Mouse (Mus musculus) natural killer cell, adult 2 months (primary cell): ENCODE results near the gene Olfr643.

Source experiments
- DNase-seq, 2 experiments: peaks; one replicate each; pipeline ENCODE4 v3.0.0; 2022; ENCODE audit warnings: low spot score in 2 of 2

Gene Olfr643

DNA sequence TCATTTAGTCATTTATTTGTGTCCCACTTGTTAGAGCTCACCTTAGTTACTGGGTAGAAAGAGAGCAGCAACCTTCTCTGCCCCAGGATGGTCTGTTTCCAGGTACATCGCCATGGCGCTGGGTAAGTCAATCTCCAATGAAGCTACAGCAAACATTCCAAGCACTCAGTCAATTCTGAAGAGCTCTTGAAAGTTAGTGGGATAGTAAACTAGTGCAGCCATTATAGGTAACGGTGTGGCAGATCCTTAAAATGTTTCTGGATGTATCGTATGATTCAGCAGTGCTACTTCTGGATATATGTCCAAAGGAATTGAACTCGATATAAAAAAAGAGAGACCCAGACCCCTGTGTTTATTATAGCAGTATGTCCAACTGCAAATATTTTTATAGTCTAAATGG lies at the start of gene Olfr643:
TSS of gene Olfr643 (minus strand) at position 101 of the 400 bp plus-strand sequence.
- DNase-seq = no peak

DNA sequence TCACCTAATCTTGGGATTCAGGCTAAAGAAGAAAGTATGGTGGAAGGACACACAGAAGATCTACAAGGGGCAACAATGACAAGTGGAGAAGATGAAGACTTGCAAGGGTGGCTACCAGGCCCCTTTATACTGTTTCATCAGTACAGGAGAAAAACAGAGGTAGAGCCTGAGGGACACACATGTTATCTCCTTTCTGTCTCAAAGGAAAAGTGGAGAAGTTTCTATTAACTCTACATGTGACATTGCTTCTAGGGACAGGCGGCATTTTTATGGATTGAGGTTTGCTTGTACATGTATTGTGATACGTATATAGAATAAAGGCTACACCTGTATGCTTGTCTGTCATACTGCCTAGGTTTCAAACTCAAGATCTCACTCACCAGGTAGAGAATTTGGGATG lies 46.1 kb upstream of the Olfr643 start, which contains the start of gene Olfr648:
TSS of gene Olfr648 (minus strand) at position 101 of the 400 bp plus-strand sequence.
- DNase-seq = no peak

DNA sequence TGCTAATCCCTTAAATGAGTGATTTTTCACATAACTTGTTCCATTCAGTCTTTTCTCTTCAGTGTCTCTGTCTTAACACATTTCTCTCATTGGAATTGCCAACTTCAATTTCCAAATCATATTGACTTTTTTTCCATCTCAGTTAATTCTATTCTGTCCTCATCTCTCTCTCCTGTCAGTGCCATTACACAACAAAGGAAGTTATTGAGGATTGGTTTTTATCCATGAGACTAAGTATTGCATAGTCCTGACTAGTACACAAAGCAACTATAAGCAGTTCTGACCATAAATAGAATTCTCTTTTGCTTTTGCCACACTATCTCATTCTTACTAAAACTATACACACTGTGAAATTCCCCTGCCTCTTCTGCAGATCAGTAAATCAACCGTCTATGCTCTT lies 41.9 kb upstream of the Olfr643 start:
- DNase-seq = no peak

DNA sequence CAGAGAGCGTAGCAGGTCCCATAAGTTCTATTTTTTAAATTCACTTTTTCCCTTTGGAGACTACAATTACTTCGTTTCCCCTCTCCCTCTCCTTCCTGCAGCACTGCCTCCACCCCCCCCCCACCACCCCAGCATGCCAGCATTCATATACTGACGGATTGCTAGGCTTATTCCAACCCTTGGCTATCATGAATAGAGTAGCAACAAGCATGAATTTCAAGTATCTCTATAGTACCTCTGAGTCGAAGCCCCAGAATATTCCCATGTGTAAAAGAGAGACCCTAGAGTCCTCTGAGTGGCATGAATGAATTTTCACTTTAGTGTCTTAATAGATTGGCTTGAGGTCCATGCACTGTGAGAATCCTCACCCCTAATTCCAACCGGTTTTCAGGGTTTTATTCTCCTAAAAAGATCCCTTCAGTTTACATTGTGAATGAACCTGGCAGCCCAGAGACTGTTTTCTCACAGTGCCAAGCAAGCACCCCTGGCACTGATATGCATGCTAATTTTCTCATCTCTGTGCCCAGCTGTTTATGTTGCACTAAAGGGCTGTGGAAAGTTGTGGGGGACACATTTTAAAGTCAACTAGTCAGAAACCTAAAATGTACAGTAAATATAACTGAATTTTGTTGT lies 41.3 kb upstream of the Olfr643 start:
- no peak for DNase-seq

DNA sequence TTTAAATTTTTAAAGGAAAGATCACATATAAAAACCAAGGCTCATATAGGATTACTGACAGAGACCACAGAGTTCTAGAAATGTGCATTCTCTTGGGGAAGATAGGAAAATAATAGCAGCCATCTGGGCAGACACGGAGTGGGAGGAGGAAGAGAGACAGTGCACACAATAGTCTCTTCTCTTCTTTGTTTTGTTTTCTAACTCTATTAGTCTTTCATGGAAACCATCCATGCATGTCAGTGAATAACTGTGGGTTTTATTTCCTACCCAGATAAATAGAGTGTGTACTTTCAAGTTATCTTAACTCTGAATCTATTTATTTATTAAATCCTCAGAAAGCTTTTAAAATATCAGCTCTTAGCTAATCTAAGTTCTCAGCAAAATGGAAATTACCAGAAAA lies 37.9 kb upstream of the Olfr643 start:
- DNase-seq = no peak

DNA sequence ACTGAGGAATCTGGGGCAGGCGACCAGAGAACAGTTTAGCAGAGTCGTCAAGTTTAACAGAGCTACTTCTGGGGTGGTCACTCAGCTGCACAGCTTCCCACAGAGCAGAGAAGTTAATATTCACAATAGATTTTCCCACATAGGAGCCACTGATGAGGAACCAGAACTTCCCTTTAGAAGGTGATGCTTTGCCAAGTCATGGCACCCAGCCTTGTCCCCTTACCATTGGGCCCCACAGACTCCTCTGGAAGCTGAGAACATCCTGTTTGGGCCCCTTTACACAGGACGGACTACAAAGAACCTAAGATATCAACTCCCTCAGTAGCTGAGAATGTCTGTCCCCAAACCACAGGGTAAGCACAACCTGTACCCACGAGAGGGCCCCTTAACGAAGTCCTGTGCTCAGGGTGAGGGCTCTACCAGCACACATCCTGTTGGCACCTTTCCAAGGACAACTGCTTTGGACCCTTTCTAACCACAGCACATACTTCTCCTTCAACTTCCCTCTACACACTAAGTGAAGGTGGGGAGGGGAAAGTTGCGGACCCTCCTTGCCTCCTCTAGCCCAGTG lies 32.5 kb upstream of the Olfr643 start:
- peak; percentile 10 to 16 for DNase-seq

DNA sequence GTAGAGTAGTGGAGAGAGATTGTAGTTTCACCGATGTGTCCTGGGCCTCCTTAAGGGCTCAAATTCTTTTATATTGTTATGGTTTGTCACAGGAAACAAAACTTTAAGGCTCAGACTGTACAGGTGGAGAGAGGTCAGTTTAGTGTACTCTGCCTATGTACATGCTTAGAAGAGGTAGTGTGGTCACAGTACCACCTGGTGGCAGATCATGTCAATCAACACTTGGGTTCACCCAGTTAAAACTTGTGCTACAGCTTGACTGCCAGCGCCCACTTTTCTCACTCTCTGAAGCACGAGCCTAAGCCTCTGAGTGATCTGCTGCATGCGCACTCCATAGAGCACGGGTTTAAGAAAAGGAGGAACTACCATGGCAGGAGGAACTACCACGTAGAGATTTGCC lies 29.9 kb upstream of the Olfr643 start:
- peak in 1 of 2 experiments; percentile 5 for DNase-seq

DNA sequence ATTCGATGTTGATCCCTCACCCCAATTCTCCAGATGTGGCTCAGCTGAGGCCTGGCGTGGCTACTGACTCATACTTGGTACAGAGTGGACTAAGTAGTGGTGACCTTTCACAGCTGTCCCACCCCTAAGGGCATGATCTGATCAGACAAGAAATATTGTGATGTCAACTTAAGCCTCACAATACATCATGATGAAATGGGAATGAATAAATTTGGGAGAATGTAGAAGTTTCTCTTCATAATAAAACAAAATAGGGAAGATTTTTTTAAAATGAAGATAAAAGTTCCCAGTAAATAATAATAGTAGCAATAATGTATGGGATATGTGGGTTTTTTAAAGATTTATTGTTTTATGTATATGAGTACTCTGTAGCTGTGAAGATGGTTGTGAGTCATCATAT lies 13.3 kb upstream of the Olfr643 start, which contains the start of gene Ubqlnl:
TSS of gene Ubqlnl (minus strand) at position 101 of the 400 bp plus-strand sequence.
- DNase-seq = no peak

DNA sequence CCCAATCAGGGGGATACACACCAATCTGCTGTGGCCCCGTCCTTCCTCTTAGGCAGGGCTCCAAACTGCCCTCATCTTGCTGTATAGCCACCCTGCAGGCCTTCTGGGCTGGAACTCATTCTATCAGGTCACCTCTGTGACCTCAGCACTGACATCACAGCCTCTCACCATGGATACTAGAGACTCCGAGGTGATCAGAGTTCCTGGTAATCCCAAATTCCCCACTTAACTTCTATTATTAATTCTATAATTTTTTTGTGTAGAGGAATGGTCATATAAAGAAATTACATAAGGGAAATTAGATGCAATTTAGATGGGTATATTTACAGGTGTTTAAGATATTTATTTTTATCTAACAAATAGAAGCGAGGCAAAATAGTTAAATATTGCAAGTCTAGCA lies 6.0 kb upstream of the Olfr643 start, which contains the start of gene Ubqln3:
TSS of gene Ubqln3 (minus strand) at position 101 of the 400 bp plus-strand sequence.
- no peak for DNase-seq

DNA sequence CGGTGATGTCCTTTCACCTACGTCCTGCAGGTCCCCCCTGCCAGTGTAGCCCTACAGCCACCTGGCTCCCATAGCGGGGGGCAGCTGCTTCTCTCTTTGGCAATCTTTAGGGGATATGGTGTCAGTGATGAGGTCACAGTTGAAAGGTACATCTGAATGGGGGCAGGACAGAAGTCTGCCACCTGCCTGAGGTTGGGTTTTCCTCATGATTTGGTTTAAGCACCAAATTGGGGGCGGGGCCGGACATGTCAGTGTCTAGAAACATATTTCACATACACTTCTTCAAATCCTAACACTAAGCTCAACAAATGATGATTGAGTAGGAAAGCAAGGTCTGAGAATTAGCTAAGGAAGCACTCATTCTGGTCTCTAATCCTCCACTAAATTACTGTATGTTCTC lies 7.5 kb downstream of the Olfr643 start, which contains the start of gene Ubqln5:
TSS of gene Ubqln5 (minus strand) at position 101 of the 400 bp plus-strand sequence.
- no peak for DNase-seq

DNA sequence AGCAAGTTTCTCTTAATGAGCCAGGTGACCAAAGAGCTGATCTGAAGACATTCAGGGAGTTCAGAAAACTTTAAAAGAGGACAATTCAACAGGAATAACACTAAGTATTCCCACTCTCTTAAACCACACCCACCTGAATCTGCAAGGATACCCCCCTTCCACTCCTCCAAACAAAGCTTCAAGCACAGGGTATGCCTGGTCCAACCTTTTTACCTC lies 32.5 kb downstream of the Olfr643 start, which contains the start of gene Olfr646:
TSS of gene Olfr646 (plus strand) at position 117 of the 216 bp plus-strand sequence.
- DNase-seq = no peak

DNA sequence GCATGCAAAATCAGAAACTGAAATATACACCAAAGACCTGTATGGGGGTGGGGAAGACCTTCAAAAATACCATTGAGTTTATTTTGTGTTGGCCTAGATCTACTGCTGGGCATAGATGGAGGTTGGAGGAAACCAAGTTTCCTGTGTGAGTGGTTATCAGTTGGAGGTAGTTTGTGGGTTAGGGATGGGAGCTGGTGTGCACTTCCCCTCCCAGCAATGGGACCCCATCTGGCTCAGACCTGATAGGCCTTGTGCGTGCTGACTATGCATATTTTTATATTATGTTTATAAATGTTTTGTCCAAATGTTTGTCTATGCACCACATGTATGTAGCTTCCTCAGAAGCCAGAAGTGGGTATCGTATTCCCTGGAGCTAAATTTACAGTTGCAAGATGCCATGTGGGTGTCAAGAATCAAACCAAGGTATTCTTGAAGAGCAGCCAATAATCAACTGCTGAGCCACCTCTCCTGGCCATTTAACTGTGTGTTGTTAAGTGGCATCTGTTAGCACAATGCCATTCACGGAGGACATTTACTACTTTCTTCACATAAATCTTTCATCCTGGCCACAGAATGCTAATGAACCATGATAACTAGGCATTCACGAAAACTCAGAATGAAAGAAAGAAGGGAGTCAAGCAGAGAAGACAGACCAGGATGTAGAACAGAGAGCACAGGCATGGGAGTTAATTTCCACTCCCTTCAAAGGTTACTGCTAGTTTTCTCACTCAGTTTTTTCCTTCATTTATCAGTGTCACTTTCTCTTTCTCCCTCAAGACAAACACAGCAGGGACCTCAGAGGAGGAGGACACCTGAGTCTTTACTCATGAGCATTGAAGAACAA lies 33.1 kb downstream of the Olfr643 start:
- DNase-seq = no peak

DNA sequence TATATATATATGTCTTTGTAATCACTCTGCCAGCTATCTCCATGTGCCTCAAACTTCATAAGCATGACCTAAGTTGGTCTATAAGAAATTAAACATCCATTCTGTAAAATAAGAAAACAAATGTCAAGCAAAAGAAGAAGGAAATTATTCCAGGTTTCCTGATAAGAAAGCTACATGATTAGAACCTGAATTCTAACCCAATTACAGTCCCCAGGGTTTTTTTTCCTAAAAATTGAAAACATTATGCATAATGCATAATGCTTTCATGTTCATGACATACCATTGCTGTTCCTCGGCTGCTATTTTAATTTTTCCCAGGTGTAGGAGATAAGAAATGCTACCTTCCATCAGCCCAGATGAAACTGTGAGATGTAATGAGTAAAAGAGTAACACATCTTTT lies 51.8 kb downstream of the Olfr643 start, which contains the start of gene Olfr645:
TSS of gene Olfr645 (minus strand) at position 101 of the 400 bp plus-strand sequence.
- no peak for DNase-seq

DNA sequence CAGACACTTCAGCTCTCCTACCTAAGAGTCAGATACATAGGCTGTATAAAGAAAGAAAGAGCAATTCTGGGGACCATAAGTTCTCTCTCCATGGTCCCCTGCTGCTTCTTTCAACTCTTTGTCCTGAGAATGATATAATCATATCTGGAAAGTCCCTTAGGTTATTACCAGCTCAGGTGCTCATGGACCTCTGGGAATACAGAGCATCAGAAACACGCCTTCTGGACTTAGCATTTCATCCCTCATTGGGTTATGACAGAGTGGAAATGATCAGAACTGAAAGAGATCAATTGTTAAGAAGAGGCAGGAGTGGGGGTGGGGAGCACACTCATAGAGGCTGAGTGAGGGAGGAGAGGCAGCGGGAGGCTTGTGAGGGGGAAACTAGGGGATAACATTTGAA lies 65.4 kb downstream of the Olfr643 start, which contains the start of gene Olfr644:
TSS of gene Olfr644 (minus strand) at position 101 of the 400 bp plus-strand sequence.
- no peak for DNase-seq

DNA sequence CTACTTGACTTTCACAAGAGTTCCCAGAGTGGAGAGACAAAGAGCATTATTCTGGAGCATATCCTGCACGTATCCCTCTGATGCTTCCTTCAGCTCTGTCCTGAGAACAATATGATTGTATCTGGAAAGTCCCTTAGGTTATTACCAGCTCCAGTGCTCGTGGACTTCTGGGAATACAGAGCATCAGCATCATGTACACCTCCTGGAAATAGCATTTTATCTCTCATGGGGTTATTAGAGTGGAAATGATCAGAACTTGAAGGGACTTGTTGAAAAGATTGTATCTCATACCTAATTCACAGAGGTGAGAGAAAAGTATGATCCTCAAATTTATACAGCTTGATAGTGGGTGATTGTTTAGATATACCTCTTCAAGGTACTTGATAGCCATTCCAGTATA lies 75.9 kb downstream of the Olfr643 start, which contains the start of gene 4930516K23Rik:
TSS of gene 4930516K23Rik (minus strand) at position 101 of the 400 bp plus-strand sequence.
- DNase-seq = no peak

DNA sequence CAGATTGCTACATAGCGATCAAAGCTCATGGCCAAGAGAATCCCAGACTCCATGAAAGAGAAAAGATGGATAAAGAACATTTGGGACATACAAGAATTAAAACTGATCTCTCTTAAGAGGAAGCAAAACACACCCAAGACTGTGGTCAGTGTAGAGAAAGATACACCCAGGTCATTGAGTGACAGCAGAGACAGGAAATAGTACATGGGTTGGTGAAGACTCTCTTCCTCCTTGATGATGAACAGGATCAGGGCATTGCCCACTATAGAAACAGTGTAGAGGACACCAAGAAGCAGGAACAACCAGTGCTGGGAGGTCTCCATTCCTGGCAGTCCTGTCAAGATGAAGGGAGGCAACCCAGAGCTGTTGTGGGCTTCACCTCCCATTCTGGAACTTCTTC lies 78.0 kb downstream of the Olfr643 start:
- no peak for DNase-seq

DNA sequence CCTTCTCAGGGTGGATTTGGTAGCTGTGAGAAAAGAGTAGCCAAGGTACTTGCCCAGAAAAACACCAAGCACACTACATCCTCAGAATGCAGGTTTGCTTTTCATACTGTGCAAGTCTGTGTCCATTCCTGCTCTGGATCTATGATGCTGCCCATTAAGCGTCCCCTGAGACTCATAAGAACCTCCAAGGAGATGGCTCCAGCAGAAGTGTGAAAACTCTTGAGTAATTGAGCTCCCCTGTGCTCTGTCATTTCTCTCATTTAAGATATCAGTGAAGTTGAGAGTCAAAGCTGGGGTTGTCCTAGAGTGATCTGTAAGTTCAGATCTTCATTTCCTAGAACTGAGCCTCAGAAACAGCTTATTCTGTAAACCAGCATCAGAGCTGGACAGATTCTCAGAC lies 84.6 kb downstream of the Olfr643 start, which contains the start of gene Olfr642:
TSS of gene Olfr642 (minus strand) at position 101 of the 400 bp plus-strand sequence.
- DNase-seq = no peak

DNA sequence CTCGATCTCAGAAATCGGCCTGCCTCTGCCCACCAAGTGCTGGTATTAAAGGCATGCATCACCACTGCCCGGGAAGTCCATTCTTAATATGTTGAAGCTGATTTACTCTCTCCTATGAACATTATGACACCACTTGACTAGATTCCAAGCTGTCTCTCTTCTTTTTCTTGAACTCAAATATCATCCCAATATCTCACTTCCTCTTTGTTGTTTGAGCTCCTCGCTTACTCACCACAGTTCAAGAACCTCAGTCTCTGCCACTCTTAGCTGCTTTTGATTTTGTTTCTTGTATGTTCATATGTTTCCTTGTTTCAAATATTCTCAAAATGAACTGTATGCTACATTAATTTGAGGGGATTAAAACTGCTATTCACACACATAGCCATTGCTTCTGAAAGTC lies 86.5 kb downstream of the Olfr643 start:
- no peak for DNase-seq

DNA sequence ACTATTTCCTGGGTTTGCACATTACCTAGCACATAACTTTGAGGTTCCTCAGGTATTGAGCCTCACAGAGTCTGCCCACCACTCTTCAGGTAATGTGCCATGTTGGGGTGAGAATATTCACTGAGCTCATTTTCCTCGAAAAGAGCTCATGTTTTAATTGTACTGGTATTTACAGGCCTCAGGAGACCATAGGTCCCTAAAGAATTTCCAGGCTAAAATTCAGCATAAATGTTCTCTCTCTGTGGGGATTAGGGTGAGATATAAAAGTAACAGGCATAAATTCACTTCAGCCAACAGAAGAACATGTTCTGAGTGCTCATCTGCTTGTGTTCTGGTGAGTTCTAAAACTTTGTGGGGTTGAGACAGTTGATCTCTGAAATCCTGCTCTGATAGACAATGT lies 102.1 kb downstream of the Olfr643 start, which contains the start of gene Olfr641:
TSS of gene Olfr641 (plus strand) at position 301 of the 400 bp plus-strand sequence.
- DNase-seq = no peak

DNA sequence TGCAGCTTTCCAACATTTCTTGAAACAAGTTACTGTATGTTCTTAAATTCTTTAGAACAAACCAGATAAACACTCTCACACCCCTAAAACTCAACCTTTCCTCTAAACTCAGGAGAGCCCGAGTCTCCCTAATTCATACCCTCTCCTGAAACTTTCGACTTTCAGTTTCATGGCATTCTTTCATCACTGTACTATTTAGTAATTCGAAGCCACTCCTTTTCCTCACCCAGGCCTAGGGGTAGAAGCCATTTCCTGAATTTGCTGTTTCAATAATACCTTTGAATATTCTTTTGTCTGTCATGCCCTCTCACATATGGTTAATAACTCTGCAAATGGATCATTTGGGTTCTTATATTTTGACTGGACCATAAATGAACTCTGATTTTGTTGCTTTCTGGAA lies 110.2 kb downstream of the Olfr643 start:
- no peak for DNase-seq

DNA sequence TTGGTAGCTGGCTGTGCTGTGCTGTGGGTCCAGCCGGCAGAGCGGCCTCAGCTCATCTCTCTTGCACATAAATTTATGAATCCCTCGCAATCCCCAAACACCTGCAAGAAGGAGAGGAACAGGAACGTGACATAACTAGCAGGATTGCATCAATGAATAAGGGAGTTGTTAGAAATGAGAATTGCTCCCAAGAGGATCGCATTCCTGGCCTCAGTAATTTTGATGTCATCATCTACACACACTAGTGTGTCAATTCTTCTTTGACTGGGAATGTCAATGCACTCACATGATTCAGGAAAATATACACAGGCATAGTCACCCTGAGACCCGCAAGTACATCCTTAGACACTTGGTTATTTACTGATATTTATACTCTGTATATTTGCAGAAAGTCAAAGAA lies 111.7 kb downstream of the Olfr643 start, which contains the start of gene Olfr640:
TSS of gene Olfr640 (minus strand) at position 101 of the 400 bp plus-strand sequence.
- no peak for DNase-seq

DNA sequence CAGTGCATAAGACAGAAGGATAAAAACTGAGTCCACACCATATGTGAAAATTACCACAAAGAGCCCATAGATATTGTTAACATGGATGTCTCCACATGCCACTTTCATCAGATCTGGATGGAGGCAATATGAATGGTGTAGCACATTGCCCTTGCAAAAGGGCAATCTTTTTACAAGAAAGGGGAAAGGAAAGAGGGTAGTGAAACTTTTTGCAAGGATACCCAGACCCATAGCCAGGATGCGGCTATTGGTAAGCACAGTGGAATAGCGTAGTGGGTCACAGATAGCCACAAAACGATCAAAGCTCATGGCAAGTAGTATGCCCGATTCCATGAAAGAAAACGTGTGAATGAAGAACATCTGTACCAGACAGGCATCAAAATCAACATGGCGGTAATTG lies 115.6 kb downstream of the Olfr643 start:
- DNase-seq = no peak
